Mouse (Mus musculus): Measurements from ENCODE around the gene E130114P18Rik. TPM values are rescaled to one million over a fixed set of nuclear protein-coding genes. Genes with fewer than 3 reads are reported as not detected.

Gene E130114P18Rik
- total RNA-seq, 2 experiments from 2014 or later, result 8.4 to 11.7 TPM

- DNase-seq (ENCODE audit: low spot score in 2 of 2), result no peak
These were observed 197.0 kb downstream of the E130114P18Rik start for GRCm38 (mm10) chr4:97580906-97581305.

GRCm38 (mm10) chr4:97578571-97579165 is 199.2 kb downstream of the E130114P18Rik start:
- no peak for DNase-seq (ENCODE audit: low spot score in 2 of 2)

GRCm38 (mm10) chr4:97577431-97577830 is 200.4 kb downstream of the E130114P18Rik start:
- no peak for DNase-seq (ENCODE audit: low spot score in 2 of 2)

- peak; percentile 53 to 82 for DNase-seq (ENCODE audit: low spot score in 2 of 2)
These were observed 202.4 kb downstream of the E130114P18Rik start for GRCm38 (mm10) chr4:97575447-97575846.

GRCm38 (mm10) chr4:97569320-97569719 is 208.6 kb downstream of the E130114P18Rik start:
- DNase-seq (ENCODE audit: low spot score in 2 of 2), result no peak

GRCm38 (mm10) chr4:97564656-97565055 is 213.2 kb downstream of the E130114P18Rik start:
- peak in 1 of 2 experiments; percentile 54 for DNase-seq (ENCODE audit: low spot score in 2 of 2)

- DNase-seq (ENCODE audit: low spot score in 2 of 2), result no peak
These were observed 213.7 kb downstream of the E130114P18Rik start for GRCm38 (mm10) chr4:97564199-97564598.

- DNase-seq (ENCODE audit: low spot score in 2 of 2), result no peak
These were observed 220.3 kb downstream of the E130114P18Rik start for GRCm38 (mm10) chr4:97557585-97557984.

- no peak for DNase-seq (ENCODE audit: low spot score in 2 of 2)
These were observed 233.9 kb downstream of the E130114P18Rik start for GRCm38 (mm10) chr4:97544016-97544415.

GRCm38 (mm10) chr4:97532072-97532471 is 245.8 kb downstream of the E130114P18Rik start:
- DNase-seq (ENCODE audit: low spot score in 2 of 2), result no peak

- no peak for DNase-seq (ENCODE audit: low spot score in 2 of 2)
These were observed 249.4 kb downstream of the E130114P18Rik start for GRCm38 (mm10) chr4:97528517-97528916.

Other genes starting within 250 kb of the E130114P18Rik start
- gene Nfia, start 5.3 kb downstream of the E130114P18Rik start, total RNA-seq (2021), result 100 to 1,000 TPM; 131 to 132 TPM